Mouse (Mus musculus) erythroid progenitor cell, adult 5-6 weeks (primary cell): ENCODE results near the gene Dhrs11. TPM values are rescaled to one million over a fixed set of nuclear protein-coding genes. Genes with fewer than 3 reads are reported as not detected.
A peak's percentile ranks its signal among the peaks of the same experiment; 100 is the strongest.
"Not testable (repeated sequence)": the region's sequence is repeated elsewhere in the genome, so short reads cannot be mapped to it uniquely, and the experiment has no call there.

Experiments
- ATAC-seq: replicated peaks from 2 replicates; pipeline ENCODE4 v1.8.0; 2016; ENCODE audit warnings: moderate number of reproducible peaks, mild to moderate bottlenecking, moderate TSS enrichment, inconsistent platforms; ENCODE audit not compliant: poor library complexity, low FRiP score, severe bottlenecking
- total RNA-seq, 2 experiments: library from RNA; stranded (forward) in 1 of 2; stranded (reverse) in 1 of 2; fragments of 150-400 nt in 1 of 2; fragments of 186-747, 209-891 nt in 1 of 2; gene quantifications; 2 replicates each; pipeline versions ENCODE4 v1.2.3 to v1.2.4; 2015 to 2017; ENCODE audit warnings: low replicate concordance in 2 of 2

The Dhrs11 gene
- total RNA-seq (2015; ENCODE audit: low replicate concordance) (865 and 926 TPM in 2 replicates), total RNA-seq (2017; ENCODE audit: low replicate concordance) (517 and 556 TPM in 2 replicates)

DNA sequence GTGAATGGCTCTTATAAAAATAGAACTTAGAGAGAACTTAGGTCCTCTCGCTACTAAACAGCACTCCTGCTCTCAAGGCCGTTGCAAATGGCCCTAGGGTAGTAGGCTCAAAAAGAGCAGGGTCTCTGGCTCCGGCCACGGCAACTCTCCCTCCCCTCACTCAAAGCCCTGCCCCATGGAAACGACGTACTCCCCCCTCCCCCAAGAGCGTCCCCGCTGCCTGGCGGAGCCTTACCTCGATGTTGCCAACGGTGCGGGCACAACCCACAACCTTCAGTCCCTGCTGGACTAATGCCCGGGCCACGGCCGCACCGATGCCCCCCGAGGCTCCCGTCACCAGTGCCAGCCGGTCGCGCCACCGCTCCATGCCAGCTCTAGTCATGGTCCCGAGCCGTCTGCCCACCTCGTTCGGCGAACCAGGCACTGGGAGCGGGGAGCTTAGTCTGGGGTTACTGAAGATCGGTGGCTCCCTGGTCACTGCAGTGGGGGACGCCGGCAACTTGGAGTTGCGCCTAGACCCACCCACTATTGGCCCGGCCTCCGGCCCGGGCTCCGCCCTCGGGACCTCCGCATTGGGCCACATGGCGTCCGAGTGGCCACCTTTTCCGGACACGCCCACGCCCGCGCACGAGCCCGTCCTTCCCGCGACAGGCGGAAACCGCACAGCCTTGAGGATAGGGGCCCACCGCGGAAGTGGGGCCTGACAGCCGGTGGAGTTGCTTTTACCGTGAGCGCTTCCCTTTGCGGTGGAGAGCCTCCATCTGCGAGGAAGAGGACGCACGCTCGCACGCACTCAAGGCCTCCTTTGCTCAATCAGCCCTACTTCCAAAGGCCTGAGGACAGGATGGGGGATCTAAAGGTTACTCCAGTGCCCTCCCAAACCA is at the start of gene Dhrs11:
TSS of gene Dhrs11 (minus strand) at position 479 of the 884 bp plus-strand sequence.
- peak; percentile 82 for ATAC-seq

DNA sequence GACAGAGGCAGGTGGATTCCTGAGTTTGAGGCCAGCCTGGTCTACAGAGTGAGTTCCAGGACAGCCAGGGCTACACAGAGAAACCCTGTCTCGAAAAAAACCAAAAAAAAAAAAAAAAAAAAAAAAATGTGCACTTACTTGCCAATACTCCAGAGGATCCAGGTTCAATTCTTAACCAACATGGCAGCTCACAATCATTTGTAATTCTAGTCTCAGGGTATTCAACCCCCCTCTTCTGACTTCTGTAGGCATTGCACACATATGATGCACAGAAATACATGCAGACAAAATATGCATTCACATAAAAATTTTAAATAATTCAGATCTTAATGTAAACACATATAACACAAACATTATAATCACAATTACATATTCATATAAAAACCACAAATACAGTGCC is 47.2 kb upstream of the Dhrs11 start:
- ATAC-seq, result not testable (repeated sequence)

DNA sequence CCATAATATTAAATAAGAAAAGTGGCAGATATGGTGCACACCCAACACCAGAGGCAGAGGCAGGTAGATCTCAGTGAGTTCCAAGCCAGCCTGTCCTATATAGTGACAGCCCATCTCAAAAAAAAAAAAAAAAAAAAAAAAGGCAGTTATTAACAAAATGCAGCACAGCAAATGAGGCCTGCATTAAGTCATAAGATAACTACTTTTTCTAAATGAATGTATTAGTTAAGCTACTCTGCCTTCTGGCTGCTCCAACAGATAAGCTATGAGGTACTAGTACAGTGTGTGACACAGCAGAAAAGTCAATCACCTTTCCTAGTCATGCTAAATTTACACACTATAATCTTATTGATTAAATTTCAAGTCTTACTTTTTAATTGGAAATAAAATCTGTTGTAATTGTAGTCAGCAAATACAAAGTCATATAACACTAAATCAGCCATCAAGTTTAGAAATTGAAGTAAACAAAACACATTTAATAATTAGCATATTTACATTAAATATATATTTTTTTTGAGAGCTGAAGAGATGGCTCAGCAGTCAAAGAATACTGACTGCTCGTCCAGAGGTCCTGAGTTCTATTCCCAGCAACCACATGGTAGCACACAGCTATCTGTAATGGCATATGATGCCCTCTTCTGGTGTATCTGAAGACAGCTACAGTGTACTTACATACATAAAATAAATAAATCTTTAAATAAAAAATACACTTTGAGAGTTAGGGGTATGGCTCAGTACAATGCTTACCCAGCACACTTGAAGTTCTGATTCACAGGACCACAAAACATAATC is 44.4 kb upstream of the Dhrs11 start:
- ATAC-seq, result peak; percentile 71

DNA sequence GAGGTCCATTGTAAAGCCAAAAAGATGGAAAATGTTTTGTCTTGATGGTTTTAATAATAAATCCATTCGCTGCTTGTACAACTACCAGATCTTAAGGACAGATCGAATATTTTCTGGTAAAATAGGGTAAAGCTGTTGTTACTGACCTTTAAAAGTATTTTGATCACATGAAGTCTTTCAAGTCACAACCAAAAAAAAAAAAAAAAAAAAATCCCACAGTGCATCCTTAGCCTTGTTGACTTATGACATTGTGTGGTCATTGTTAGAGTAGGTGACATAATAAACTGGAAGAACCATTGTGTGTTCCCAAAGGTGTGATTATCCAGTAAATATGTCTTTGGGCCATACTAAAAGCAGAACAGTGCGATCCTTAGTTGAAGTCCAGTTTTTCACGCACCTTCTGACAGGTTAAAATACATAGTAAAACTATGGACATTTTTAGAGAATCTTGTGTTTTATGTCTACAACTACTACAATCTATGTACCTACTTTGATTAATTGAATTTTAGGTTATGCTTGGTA is 42.8 kb upstream of the Dhrs11 start:
- ATAC-seq, result no peak

DNA sequence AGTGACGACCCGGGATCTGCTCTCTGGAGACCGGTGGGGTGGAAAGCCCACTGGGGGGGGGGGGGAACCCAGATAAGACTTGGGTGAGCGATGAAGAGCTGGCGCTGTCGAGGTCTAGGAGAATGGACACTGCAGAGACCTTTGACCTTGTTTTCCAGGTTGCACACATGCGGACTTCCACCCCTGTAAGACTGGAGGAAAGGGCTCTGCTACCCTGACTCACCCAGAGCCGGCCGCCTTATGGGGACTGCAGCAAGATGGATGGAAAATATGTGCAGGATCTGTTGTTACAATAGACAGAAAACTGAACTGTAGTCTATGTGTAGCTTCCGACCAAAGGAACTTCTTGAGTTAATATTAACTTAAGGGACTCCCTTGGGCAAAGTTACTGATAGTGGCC is 42.3 kb upstream of the Dhrs11 start:
- peak; percentile 13 for ATAC-seq

- peak; percentile 62 for ATAC-seq
These were observed 41.7 kb upstream of the Dhrs11 start, which contains the start of gene Ggnbp2 for GRCm38 (mm10) chr11:84870337-84871043. Gene Ggnbp2 (minus strand): TSS chr11:84870817.

DNA sequence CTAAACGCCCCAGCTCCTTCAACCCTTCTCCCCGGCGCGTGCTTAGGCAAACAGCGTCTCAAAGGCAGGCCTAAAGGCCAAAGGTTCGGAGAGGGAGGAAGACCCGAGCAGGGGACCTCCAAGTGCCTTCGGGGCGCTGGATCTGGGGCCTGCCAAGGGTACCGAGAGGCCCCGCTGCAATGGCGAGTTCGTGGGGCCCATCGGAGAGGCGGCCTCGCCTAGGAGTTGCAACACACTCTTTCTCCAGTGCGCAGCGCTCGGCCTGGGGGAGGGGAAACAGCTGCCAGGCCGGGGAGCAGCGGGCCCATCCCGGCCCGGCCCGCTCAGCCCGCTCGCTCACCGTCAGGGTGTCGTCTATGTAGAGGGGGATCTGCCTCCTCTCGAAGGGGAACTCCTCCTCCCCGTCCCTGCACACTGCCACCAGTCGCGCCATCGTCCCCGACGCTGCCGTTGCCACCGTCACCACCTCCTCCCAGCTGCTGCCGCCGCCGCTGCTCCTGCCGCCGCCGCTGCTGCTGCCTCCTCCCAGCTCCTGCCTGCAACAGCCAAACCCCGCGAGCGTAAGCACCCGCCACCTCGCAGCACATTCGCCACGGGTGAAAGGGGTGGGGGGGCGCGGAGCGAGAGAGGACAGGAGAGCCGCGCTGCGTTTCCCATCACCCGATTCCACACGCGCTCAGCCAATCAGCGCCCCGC is 40.9 kb upstream of the Dhrs11 start:
- ATAC-seq, result peak; percentile 63

GRCm38 (mm10) chr11:84868786-84869259 is 40.0 kb upstream of the Dhrs11 start:
- ATAC-seq, result no peak

GRCm38 (mm10) chr11:84867586-84867985 is 38.8 kb upstream of the Dhrs11 start:
- no peak for ATAC-seq

DNA sequence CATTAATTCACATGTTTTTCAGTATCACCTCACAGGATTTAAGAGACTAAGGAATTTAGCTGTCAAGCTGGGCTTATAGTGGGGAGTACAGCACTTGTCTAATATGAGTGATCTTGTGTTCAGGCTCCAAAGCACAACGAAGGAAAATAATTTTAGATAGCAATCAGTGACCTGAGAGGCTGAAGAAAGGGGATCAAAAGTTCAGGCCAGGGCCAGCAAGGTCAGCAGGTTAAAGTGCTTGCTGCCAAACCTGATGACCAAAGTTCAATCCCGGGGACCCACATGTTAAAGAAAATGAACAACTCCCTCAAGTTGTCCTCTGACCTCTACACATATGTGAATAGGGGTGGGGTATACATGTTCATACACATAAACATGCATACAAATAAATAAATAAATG is 36.5 kb upstream of the Dhrs11 start:
- ATAC-seq, result no peak

- no peak for ATAC-seq
These were observed 26.5 kb upstream of the Dhrs11 start for GRCm38 (mm10) chr11:84855285-84855684.

- ATAC-seq, result no peak
These were observed 18.8 kb upstream of the Dhrs11 start for GRCm38 (mm10) chr11:84847475-84848090.

DNA sequence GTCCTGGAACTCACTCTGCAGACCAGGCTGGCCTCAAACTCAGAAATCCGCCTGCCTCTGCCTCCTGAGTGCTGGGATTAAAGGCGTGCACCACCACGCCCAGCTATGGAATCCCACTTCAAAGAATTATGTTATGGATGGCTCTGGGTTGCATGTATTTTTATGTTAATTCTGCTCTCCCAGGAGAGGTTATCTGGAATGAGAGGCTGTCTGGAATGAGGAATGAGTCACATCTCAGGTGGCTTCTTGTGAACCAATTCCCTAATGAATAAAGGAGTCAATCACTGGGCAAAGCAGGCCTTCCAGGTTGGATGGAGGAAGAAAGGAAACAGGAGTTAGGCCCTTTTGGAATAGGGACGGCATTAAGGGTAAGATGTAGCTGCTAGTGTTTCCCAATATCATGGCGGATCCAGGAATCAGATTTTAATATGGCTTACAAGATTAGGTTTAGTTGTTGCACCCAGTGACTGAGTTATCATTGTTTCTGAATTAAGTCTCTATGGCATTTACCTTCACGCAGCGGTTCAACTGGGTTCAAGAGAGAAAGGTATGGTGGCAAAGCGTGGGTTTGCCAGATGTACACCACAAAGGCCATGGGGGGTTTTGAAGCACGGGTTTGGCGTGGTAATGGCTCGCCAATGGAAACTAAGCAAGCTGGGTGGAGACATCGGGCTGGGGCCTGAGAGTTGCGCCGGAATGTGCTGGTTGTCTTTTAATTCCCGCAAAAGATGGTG is 18.1 kb upstream of the Dhrs11 start:
- ATAC-seq, result no peak

- no peak for ATAC-seq
These were observed 10.5 kb upstream of the Dhrs11 start for GRCm38 (mm10) chr11:84839330-84839729.

DNA sequence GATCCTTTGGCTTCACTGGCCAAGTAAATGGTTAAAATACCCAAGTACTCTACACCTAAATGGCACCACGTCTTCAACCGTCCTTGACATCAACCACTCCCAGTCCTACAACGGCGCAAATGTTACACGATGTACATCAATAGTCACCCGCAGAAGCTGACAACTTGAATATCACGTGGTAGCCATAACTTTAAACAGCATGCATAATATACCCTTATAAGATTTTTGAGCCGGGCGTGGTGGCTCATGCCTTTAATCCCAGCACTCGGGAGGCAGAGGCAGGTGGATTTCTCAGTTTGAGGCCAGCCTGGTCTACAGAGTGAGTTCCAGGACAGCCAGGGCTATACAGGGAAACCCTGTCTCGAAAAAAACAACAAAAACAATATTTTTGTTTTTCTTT is 701 bp upstream of the Dhrs11 start:
- ATAC-seq, result not testable (repeated sequence)

DNA sequence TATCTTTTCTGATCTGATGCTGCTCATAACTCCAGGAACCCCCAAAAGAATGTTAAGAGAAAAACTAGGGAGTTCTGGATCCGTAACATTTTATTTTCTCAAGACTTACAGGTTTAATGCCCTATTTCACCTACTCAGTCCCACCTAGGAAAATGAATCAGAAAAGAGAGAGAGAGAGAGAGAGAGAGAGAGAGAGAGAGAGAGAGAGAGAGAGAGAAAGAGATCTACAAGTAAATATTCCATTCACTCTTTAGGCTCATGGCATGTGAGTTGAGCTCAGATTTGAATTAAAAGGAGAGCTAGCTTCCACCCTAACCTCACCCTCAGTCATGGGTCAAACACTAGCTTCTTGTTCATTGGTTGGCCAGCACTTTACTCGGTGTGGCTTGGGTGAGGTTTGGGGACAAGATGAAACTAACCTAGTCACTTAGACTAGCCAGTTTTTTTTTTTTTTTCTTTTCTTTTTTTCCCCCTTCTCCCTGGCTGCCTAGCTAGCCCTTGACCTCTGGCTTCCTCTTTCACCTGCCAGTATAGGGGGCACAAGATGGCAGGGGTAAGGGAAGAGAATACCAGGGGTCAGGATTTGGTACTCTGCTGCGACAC is 792 bp downstream of the Dhrs11 start:
- no peak for ATAC-seq

DNA sequence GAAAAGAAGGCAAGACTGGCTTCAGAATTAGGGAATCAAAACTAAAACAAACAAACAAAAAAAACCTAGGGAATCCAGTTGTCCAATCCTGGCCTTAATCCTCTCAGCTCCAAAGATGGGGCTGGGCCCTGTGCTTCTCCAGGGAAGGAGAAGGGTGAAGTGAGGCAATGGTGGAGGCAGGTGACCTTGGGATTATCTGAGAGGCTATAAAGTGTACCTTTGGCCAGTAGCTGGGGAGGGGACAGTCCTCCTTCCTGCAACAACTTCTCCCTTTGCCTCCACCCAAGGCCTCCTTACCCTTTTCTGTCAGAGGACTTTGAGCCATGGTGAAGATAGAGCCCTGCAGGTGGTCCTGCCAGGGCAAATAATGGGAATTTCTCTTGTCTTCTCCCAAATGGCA is 1.3 kb downstream of the Dhrs11 start:
- ATAC-seq, result no peak

- ATAC-seq, result no peak
These were observed 2.6 kb downstream of the Dhrs11 start for GRCm38 (mm10) chr11:84826185-84826584.
